Mouse (Mus musculus): ENCODE measurements around the gene Ntm. TPM values are rescaled to one million over a fixed set of nuclear protein-coding genes. Genes with fewer than 3 reads are reported as not detected.

Gene Ntm
- polyA plus RNA-seq, 1 experiment from 2014 or later, result 125 TPM

DNA sequence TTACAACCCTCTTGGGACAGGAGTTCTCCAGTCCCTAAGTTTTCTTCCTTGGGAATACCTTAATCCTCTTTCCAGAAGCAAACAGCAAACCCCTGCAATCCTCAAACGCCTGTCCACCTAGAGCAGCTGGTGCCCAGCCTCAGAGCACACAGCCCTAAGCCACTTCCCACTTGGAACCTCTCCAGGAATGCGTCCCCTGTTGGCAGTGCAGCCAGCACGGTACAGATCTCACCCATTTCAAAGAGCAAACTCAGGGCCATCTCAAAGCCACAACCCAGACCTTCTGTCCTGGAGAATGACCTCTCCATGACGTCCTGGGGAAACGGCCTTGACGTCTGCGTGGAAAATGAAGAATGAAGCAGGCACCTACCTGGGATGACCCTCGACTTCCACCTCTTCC, 289.0 kb downstream of the Ntm start:
- 60% methylated on average over 8 of the region's 8 CpGs for WGBS
- no peak overlapping the region for H3K27ac ChIP-seq
- H3K9ac ChIP-seq (replicated peaks), result no peak overlapping the region
- no peak for ATAC-seq
- H3K4me2 ChIP-seq (replicated peaks), result no peak overlapping the region
- 0 out of 2 replicates have a peak, but pooled peaks cover 3% of the 10 kb centered on the region for H3K4me1 ChIP-seq (replicated peaks)
- no peaks in the 10 kb centered on the region for H3K36me3 ChIP-seq
- H3K27me3 ChIP-seq, result no peaks in the 10 kb centered on the region
- no peak overlapping the region for H3K4me3 ChIP-seq (replicated peaks)
- no peaks in the 10 kb centered on the region for H3K9me3 ChIP-seq

DNA sequence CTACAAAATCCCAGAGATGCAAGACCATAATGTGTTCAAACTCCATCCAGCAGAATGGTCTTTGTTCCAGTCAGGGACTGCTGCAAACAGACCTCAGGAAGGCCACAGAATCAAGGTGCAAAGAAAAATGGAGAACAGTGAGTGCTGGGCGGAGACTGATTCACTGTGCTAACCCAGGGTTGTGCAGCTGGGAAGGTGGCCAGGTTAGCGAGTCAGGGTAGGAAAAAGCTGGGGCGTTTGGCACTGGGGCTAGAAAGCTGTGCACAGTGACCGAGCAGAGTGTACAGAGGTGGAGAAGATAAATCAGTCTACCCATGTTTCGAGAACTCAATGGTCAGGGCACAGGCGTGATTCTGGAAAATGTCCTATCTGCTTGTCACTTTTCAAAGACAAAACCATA, 291.1 kb downstream of the Ntm start:
- ATAC-seq, result no peak
- H3K4me2 ChIP-seq (replicated peaks), result no peak overlapping the region
- WGBS, result 91% methylated on average over 6 of the region's 6 CpGs
- no peak overlapping the region for H3K9ac ChIP-seq (replicated peaks)
- no peaks in the 10 kb centered on the region for H3K9me3 ChIP-seq
- no peak overlapping the region for H3K27ac ChIP-seq
- H3K27me3 ChIP-seq, result no peaks in the 10 kb centered on the region
- 0 out of 2 replicates have a peak, but pooled peaks cover 3% of the 10 kb centered on the region for H3K4me1 ChIP-seq (replicated peaks)
- H3K36me3 ChIP-seq, result no peaks in the 10 kb centered on the region
- H3K4me3 ChIP-seq (replicated peaks), result no peak overlapping the region

DNA sequence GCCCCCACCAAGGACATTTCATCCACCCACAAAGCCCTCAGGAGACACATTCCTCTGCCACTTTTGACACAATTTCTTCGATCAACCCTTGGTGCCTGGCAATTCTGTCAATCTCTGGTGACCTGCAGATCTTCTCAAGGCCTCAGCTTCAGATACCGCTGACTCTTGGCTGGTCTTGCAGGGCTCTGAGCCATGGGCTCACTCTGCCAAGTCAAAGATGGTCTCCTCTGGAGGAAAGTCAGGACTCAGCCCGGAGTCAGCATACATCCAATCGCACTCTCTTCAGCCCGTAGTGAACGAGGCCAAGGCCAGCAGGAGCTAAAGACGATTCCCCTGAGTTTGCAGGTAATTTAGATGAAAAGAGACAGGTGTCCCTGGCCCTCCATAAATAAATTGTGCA, 299.7 kb downstream of the Ntm start:
- Histone ChIP-seq H3K4me2 (replicated peaks) (no peak overlapping the region), H3K4me1 (replicated peaks) (peaks cover 24% of the 10 kb centered on the region), H3K27ac (no peak overlapping the region), H3K9me3 (no peaks in the 10 kb centered on the region), H3K36me3 (no peaks in the 10 kb centered on the region), H3K27me3 (no peaks in the 10 kb centered on the region), H3K9ac (replicated peaks) (no peak overlapping the region), H3K4me3 (replicated peaks) (no peak overlapping the region)
- ATAC-seq, result no peak
- WGBS, result 81% methylated on average over 7 of the region's 7 CpGs

DNA sequence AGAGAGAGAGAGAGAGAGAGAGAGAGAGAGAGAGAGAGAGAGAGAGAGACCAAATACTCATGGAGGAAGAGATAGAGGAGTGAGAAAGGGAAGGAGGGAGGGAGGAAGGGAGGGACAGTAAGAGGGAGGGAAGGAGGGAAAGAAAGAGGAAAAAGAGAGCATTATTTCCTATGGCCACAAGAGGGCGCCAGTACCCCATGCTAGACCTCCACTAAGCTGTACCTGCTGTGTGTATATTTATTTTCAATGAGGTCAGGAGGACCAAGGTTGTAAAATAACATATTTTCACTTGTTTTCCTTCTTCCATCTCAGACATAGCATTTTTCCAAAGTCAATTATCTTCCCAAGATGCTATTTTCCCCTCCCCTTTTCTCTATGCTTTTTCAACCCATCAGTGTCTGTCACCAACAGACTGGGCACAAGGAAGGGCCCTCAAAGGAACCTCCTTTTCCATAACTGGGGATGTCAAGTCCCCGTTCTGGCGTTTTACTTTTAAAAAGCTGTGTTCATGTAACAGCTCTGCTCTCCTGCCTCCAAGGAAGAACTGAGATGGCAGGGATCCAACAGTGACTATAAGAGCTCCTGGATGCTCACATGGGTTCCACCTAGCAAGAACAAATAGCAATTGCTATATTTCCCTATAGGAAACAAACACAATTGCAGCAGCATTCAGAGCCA, 301.3 kb downstream of the Ntm start:
- Histone ChIP-seq H3K4me2 (replicated peaks) (no peak overlapping the region), H3K27me3 (no peaks in the 10 kb centered on the region), H3K4me1 (replicated peaks) (peaks cover 34% of the 10 kb centered on the region), H3K9ac (replicated peaks) (no peak overlapping the region), H3K9me3 (no peaks in the 10 kb centered on the region), H3K27ac (no peak overlapping the region; the same call in 1 of the 2 replicates), H3K4me3 (replicated peaks) (no peak overlapping the region), H3K36me3 (no peaks in the 10 kb centered on the region)
- ATAC-seq, result peak; percentile 61
- WGBS, result 12% methylated on average over 3 of the region's 3 CpGs

DNA sequence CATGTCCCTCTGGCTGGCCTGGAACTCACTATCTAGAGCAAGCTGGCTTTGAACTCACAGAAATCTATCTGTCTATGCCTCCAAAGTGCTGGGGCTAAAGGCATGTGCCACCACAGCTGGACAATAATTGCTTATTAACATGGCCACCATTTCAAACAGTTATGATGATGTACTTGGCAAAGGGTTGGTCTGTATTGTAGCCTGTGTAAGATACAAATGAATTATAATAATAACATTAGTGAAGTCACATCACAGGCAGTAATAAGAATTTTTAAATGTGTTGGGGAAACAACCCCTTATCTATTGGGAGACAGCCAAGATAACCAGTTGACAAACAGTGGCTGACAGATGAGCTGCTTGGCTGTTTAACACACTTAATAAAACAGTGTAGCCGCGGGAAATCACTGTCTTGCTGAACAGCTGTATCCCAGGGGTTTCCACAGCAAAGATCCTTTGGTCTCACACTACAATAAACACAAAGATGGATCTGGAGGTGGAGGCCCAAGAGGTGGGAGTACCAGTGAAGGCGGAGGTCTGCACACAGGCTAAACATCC, 302.8 kb downstream of the Ntm start:
- 53% methylated on average over 3 of the region's 3 CpGs for whole genome bisulfite sequencing
- peaks cover 34% of the 10 kb centered on the region for H3K4me1 ChIP-seq (replicated peaks)
- no peak overlapping the region for H3K27ac ChIP-seq
- no peak overlapping the region for H3K4me3 ChIP-seq (replicated peaks)
- ATAC-seq, result no peak
- no peaks in the 10 kb centered on the region for H3K36me3 ChIP-seq
- H3K9me3 ChIP-seq, result no peaks in the 10 kb centered on the region
- H3K4me2 ChIP-seq (replicated peaks), result no peak overlapping the region
- H3K27me3 ChIP-seq, result no peaks in the 10 kb centered on the region
- H3K9ac ChIP-seq (replicated peaks), result no peak overlapping the region

DNA sequence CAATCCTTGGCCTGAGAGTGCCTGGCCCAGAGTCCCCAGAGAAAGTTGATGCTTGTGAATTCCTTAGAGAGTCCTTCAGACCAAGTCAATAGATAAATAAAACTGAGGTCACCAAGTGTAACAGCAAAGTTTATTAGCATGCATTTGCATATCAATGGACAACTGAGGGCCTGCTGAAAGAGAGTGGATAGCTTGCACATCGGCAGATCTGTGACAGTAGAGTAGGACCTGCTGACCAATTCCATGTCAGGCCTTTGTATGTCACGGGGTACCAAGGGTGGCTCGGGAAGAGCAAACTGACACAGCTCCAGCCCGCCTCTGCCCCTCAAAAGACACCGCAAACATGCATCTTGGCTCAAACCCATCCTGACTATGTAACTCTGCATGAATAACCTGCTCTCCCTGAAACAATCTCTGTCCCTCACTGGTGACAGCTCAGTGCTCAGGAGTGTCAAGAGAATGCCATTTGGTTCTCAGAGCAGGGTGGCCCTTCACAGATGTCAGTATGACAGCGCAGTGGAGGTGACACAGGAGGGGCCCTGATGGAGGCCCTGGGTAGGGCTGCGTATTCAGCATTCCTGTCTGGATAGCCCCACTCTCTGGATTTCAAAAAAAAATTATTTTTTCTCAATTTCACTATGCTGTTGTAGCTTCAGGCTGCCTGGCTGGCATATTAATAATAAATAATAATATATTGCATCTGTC, 305.0 kb downstream of the Ntm start:
- H3K4me3 ChIP-seq (replicated peaks), result no peak overlapping the region
- no peak overlapping the region for H3K4me2 ChIP-seq (replicated peaks)
- peaks cover 42% of the 10 kb centered on the region for H3K4me1 ChIP-seq (replicated peaks)
- H3K9ac ChIP-seq (replicated peaks), result no peak overlapping the region
- no peaks in the 10 kb centered on the region for H3K27me3 ChIP-seq
- no peaks in the 10 kb centered on the region for H3K36me3 ChIP-seq
- WGBS, result 28% methylated on average over 7 of the region's 7 CpGs
- H3K27ac ChIP-seq, result no peak overlapping the region
- ATAC-seq, result no peak
- no peaks in the 10 kb centered on the region for H3K9me3 ChIP-seq

DNA sequence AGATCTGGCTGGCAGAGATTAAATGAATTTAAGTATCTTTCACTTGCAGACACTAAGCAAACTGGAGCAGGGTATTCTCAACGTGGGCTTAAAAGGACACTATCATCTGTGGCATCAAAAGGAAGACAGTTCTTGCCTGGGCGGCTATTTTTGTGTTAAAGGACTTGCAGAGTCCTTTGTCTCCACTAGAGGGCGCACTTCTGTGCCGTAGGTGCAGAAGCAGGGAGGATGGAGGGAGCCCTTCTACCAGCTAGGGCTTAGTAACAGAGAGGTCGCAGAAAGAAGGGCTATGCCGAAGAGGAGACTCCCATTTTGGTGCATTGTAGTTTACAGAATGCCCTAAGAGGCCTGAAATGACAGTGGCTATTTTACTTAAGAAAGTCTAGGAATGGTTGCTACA, 308.1 kb downstream of the Ntm start:
- Histone ChIP-seq H3K9ac (replicated peaks) (no peak overlapping the region), H3K27me3 (peaks cover 4% of the 10 kb centered on the region; the same call in 1 of the 2 replicates), H3K36me3 (no peaks in the 10 kb centered on the region), H3K4me1 (replicated peaks) (peaks cover 31% of the 10 kb centered on the region), H3K9me3 (no peaks in the 10 kb centered on the region), H3K4me2 (replicated peaks) (no peak overlapping the region), H3K27ac (no peak overlapping the region), H3K4me3 (replicated peaks) (no peak overlapping the region)
- whole genome bisulfite sequencing, result 7% methylated on average over 6 of the region's 6 CpGs
- peak; percentile 12; the same call in 1 of the 2 replicates for ATAC-seq

DNA sequence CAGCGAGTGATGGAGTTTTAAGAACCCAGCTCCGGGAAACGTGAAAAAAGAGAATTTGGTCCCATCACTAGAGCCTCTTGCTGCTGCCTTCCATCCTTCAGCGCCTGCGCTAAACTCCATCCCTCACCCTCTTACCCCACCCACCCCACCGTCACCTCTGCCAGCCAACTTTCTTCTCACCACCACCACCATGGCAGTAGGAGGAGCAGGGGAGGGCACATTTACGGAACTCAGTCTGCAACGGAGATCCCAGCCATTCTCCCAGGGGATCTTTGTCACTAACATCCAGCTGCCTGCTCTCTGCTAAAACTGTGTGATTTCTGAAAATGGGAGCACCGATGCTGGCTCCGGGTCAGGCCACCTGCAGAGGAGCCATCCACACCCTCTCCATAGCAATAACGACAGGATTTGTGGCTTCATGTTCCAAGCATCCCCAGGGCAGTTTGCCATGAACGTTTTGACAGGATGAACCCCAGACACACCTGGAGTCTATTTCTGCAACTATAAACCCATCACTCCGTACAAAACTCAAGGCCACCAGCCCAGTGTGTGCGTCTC, 309.2 kb downstream of the Ntm start:
- ATAC-seq, result no peak
- H3K9me3 ChIP-seq, result no peaks in the 10 kb centered on the region
- WGBS, result 71% methylated on average over 14 of the region's 14 CpGs
- no peaks in the 10 kb centered on the region for H3K36me3 ChIP-seq
- peaks cover 25% of the 10 kb centered on the region for H3K4me1 ChIP-seq (replicated peaks)
- no peak overlapping the region for H3K9ac ChIP-seq (replicated peaks)
- no peak overlapping the region for H3K4me2 ChIP-seq (replicated peaks)
- peaks cover 4% of the 10 kb centered on the region; the same call in 1 of the 2 replicates for H3K27me3 ChIP-seq
- H3K4me3 ChIP-seq (replicated peaks), result no peak overlapping the region
- H3K27ac ChIP-seq, result no peak overlapping the region

DNA sequence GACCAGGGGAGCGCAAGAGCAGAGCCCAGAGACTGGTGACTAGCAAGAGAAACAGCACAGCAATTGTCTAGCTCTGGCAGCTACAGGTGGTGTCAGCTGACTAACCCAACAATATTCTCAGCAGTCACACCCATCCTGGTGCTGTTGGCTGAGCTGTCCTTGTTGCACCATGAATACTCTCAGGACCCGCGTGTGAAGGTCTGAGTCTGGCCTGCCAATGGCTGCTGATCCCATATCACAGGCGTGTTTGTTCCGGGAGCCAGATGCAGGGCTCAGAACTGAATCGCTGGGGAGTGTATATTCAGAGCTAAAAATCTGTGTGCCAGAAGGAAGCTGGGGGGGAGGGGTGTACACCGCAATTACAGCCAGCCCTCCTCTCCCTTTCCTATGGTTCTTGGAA, 310.1 kb downstream of the Ntm start:
- Histone ChIP-seq H3K9me3 (no peaks in the 10 kb centered on the region), H3K4me2 (replicated peaks) (no peak overlapping the region), H3K4me1 (replicated peaks) (peaks cover 17% of the 10 kb centered on the region), H3K9ac (replicated peaks) (no peak overlapping the region), H3K4me3 (replicated peaks) (no peak overlapping the region), H3K36me3 (no peaks in the 10 kb centered on the region), H3K27me3 (peaks cover 4% of the 10 kb centered on the region; the same call in 1 of the 2 replicates), H3K27ac (no peak overlapping the region)
- no peak for ATAC-seq
- WGBS, result 85% methylated on average over 7 of the region's 7 CpGs

DNA sequence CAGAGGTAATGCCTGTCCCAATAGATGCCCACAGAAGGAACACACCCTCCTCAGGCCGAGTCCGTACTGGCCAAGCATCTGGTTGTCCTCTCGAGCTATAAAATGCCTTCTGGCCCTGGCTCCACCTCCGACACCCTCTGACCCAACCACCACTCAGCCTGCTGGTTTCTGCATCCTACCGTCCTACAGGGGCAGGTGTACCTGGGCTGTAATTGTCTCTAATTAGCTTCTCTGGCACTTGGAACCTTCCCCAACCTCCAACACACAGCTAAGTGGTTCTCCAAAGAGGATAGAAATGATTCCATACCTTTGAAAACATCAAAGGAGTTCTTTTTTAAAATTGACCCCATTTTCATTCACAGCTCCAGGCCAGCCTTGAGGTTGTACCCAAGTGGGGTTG, 311.1 kb downstream of the Ntm start:
- H3K27me3 ChIP-seq, result peaks cover 4% of the 10 kb centered on the region; the same call in 1 of the 2 replicates
- H3K4me3 ChIP-seq (replicated peaks), result no peak overlapping the region
- H3K4me2 ChIP-seq (replicated peaks), result no peak overlapping the region
- peaks cover 12% of the 10 kb centered on the region; the same call in 1 of the 2 replicates for H3K4me1 ChIP-seq (replicated peaks)
- ATAC-seq, result no peak
- no peaks in the 10 kb centered on the region for H3K36me3 ChIP-seq
- no peak overlapping the region for H3K27ac ChIP-seq
- WGBS, result 86% methylated on average over 5 of the region's 5 CpGs
- no peak overlapping the region for H3K9ac ChIP-seq (replicated peaks)
- H3K9me3 ChIP-seq, result no peaks in the 10 kb centered on the region

DNA sequence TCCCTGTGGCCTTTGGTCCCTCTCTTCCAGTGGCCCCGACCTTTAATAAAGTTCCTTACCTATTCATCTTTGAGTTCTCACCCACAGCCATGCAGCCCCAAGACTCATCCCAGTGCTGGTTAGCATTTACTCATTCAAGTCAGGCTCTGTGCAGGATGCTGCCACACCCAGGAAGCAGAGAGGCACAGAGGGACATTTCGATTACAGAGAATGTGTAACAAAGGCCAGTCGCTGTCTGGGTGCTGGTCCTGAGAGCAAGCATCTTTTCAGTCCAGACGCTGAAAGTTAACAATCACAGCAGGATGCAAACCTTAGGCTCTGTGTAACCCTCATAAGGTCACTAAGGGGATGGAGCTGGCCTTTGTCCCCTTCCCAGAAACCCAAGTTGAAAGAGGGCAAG, 311.7 kb downstream of the Ntm start:
- no peak for ATAC-seq
- H3K9me3 ChIP-seq, result no peaks in the 10 kb centered on the region

DNA sequence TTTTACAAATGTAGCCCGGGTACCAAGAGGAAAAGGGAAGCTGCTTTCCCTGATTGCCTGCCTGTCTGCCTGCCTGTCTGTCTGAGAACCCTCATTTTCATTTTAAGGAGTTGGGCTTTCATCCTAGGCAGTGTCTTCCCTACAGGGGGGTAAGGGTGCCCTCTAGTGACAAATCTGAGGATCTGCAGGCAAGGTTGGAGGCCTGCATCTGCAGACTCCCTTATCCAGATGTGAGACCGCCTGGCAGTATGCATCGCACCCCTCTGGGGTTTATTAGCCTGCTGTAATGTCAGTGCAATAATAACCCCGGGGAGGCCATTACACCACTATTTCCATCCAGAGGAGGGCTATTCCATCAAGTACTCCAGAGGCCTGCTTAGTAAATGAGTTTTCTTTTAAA, 312.3 kb downstream of the Ntm start:
- no peaks in the 10 kb centered on the region for H3K9me3 ChIP-seq
- ATAC-seq, result peak; percentile 28
- 35% methylated on average over 4 of the region's 4 CpGs for WGBS
- no peak overlapping the region for H3K27ac ChIP-seq
- H3K4me3 ChIP-seq (replicated peaks), result no peak overlapping the region
- H3K36me3 ChIP-seq, result no peaks in the 10 kb centered on the region
- no peak overlapping the region for H3K9ac ChIP-seq (replicated peaks)
- no peak overlapping the region for H3K4me2 ChIP-seq (replicated peaks)
- peaks cover 4% of the 10 kb centered on the region; the same call in 1 of the 2 replicates for H3K27me3 ChIP-seq
- peaks cover 21% of the 10 kb centered on the region for H3K4me1 ChIP-seq (replicated peaks)

More for the DNA sequence above, 311.7 kb downstream of the Ntm start:
- no peak overlapping the region for H3K27ac ChIP-seq
- H3K4me1 ChIP-seq (replicated peaks), result peaks cover 15% of the 10 kb centered on the region
- no peak overlapping the region for H3K9ac ChIP-seq (replicated peaks)
- H3K27me3 ChIP-seq, result peaks cover 4% of the 10 kb centered on the region; the same call in 1 of the 2 replicates
- 59% methylated on average over 4 of the region's 4 CpGs for WGBS
- H3K4me2 ChIP-seq (replicated peaks), result no peak overlapping the region
- no peaks in the 10 kb centered on the region for H3K36me3 ChIP-seq
- H3K4me3 ChIP-seq (replicated peaks), result no peak overlapping the region
